Mouse (Mus musculus) lung, postnatal 0 days (tissue): ENCODE data around the gene Ptk7.

Source experiments
- CTCF ChIP-seq: IDR thresholded peaks from 2 replicates; pipeline ENCODE4 v1.5.1; 2016; ENCODE audit warnings: antibody characterized with exemption, mild to moderate bottlenecking
- EP300 ChIP-seq: IDR thresholded peaks from 2 replicates; pipeline ENCODE4 v1.6.1; 2016; ENCODE audit warnings: antibody characterized with exemption, mild to moderate bottlenecking, control low read depth

- no peak for TF ChIP-seq CTCF
- no peak for TF ChIP-seq EP300
Measured at GRCm38 (mm10) chr17:46590439-46590838, 38.9 kb downstream of the Ptk7 start.
